Mouse (Mus musculus): ENCODE measurements around the gene Stk32b. TPM values are rescaled to one million over a fixed set of nuclear protein-coding genes. Genes with fewer than 3 reads are reported as not detected.
A peak's percentile ranks its signal among the peaks of the same experiment; 100 is the strongest.

Gene Stk32b
- polyA plus RNA-seq, 1 experiment, result not detected

DNA sequence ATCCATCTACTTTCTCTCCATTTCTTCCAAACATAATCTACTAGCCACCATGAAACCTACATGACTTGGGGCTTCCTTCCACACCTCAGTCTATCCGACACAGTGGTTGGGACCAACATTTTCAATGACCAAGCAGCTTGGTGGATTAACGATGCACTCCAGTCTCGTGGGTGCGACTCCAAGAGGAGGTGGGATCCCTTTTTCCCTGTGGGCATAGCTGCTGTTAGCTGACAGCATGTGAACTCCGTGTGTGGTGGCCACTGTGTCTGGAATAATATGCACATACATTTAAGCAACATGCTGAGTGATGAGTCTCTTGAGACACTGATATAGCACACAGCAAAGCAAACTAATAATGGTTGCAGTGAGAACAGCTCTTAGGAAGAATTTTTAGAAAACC lies 124.6 kb downstream of the Stk32b start:
- Histone ChIP-seq H3K27me3 (ENCODE audit: control insufficient read depth, insufficient read depth, insufficient read length) (no peaks in the 10 kb centered on the region), H3K4me3 (no peak overlapping the region), H3K4me2 (ENCODE audit: low read depth) (no peak overlapping the region), H3K36me3 (ENCODE audit: control insufficient read depth, insufficient read depth) (no peaks in the 10 kb centered on the region), H3ac (ENCODE audit: control insufficient read depth, insufficient read length) (no peak overlapping the region), H3K79me2 (ENCODE audit: control insufficient read depth, insufficient read depth) (no peaks in the 10 kb centered on the region)
- TF ChIP-seq POLR2AphosphoS2 (IDR thresholded peaks at IDR 0.05; ENCODE audit: insufficient read length, low read depth) (no peak), SRF (IDR thresholded peaks at IDR 0.05; ENCODE audit: control insufficient read depth, insufficient read length, low read depth) (no peak), E2F4 (IDR thresholded peaks at IDR 0.05; ENCODE audit: insufficient read depth) (no peak), MYOG (IDR thresholded peaks at IDR 0.05; ENCODE audit: control insufficient read depth in 1 of 3, insufficient read depth in 1 of 3, insufficient read length in 2 of 3, low read depth in 2 of 3) (no peak), REST (IDR thresholded peaks at IDR 0.05; ENCODE audit: insufficient read depth, insufficient read length) (no peak), POLR2A (IDR thresholded peaks at IDR 0.05; ENCODE audit: insufficient read length, low read depth) (no peak), TCF12 (IDR thresholded peaks at IDR 0.05; ENCODE audit: insufficient read depth, poor library complexity, severe bottlenecking) (no peak), MAX (IDR thresholded peaks at IDR 0.05; ENCODE audit: low read depth) (no peak), TCF3 (IDR thresholded peaks at IDR 0.05; ENCODE audit: insufficient read length, low read depth) (no peak), CEBPB (IDR thresholded peaks at IDR 0.05; ENCODE audit: insufficient read depth, poor library complexity, severe bottlenecking) (no peak), USF1 (IDR thresholded peaks at IDR 0.05; ENCODE audit: low read depth) (no peak), MYOD1 (IDR thresholded peaks at IDR 0.05; ENCODE audit: control insufficient read depth in 1 of 3, insufficient read length in 2 of 3, low read depth in 2 of 3) (no peak)

DNA sequence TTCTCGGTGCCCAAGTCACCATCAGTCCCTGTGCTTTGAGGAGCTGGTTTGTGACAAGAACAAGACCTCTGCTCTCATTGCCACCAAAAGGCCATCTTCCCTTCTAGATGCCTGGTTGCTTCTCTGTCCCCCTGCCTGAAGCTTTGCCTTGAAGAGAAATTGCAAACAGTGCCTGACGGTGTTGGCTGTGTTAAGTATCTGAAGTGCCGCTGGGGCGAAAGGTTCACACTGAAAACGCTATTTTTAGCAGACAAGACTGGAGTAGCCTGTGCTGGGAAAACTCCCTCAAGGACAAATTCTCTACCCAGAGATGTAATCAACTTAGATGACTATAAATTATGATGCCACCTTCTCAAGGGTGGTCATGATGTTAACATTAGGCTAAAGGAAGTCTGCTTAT lies 129.1 kb downstream of the Stk32b start:
- no peak overlapping the region for H3K4me3 ChIP-seq
- H3K27me3 ChIP-seq (ENCODE audit: control insufficient read depth, insufficient read depth, insufficient read length), result no peaks in the 10 kb centered on the region
- no peaks in the 10 kb centered on the region for H3K36me3 ChIP-seq (ENCODE audit: control insufficient read depth, insufficient read depth)
- no peak overlapping the region for H3K4me2 ChIP-seq (ENCODE audit: low read depth)
- no peaks in the 10 kb centered on the region for H3K79me2 ChIP-seq (ENCODE audit: control insufficient read depth, insufficient read depth)
- no peak overlapping the region for H3ac ChIP-seq (ENCODE audit: control insufficient read depth, insufficient read length)
- TF ChIP-seq POLR2AphosphoS2 (IDR thresholded peaks at IDR 0.05; ENCODE audit: insufficient read length, low read depth) (no peak), CEBPB (IDR thresholded peaks at IDR 0.05; ENCODE audit: insufficient read depth, poor library complexity, severe bottlenecking) (no peak), E2F4 (IDR thresholded peaks at IDR 0.05; ENCODE audit: insufficient read depth) (no peak), REST (IDR thresholded peaks at IDR 0.05; ENCODE audit: insufficient read depth, insufficient read length) (no peak), SRF (IDR thresholded peaks at IDR 0.05; ENCODE audit: control insufficient read depth, insufficient read length, low read depth) (no peak), MYOG (IDR thresholded peaks at IDR 0.05; ENCODE audit: control insufficient read depth in 1 of 3, insufficient read depth in 1 of 3, insufficient read length in 2 of 3, low read depth in 2 of 3) (no peak), POLR2A (IDR thresholded peaks at IDR 0.05; ENCODE audit: insufficient read length, low read depth) (no peak), MAX (IDR thresholded peaks at IDR 0.05; ENCODE audit: low read depth) (no peak), TCF3 (IDR thresholded peaks at IDR 0.05; ENCODE audit: insufficient read length, low read depth) (no peak), MYOD1 (IDR thresholded peaks at IDR 0.05; ENCODE audit: control insufficient read depth in 1 of 3, insufficient read length in 2 of 3, low read depth in 2 of 3) (no peak), USF1 (IDR thresholded peaks at IDR 0.05; ENCODE audit: low read depth) (no peak)

DNA sequence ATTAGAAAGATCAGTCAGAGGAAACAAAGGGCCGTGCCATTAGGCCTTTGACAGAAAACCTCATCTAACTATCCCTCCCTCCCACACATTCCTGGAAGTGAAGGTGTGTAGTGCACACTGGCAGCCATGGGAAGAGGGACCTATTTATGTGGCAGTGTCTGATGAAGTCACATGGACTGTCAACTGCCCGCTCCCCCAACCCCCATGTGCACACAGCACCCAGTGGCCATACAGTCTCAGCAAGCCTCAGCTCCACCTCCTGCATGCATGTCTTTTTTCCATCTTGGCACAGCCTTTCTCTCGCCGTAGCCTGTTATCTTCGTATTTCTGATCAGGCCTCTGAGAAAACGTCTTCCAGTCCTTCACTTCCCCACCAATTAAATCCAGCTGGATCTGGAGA lies 130.9 kb downstream of the Stk32b start:
- H3K4me2 ChIP-seq (ENCODE audit: low read depth), result no peak overlapping the region
- H3K27me3 ChIP-seq (ENCODE audit: control insufficient read depth, insufficient read depth, insufficient read length), result no peaks in the 10 kb centered on the region
- H3K36me3 ChIP-seq (ENCODE audit: control insufficient read depth, insufficient read depth), result no peaks in the 10 kb centered on the region
- no peak overlapping the region for H3K4me3 ChIP-seq
- H3K79me2 ChIP-seq (ENCODE audit: control insufficient read depth, insufficient read depth), result no peaks in the 10 kb centered on the region
- no peak for TF ChIP-seq TCF3 (IDR thresholded peaks at IDR 0.05; ENCODE audit: insufficient read length, low read depth)
- no peak for TF ChIP-seq POLR2AphosphoS2 (IDR thresholded peaks at IDR 0.05; ENCODE audit: insufficient read length, low read depth)
- no peak for TF ChIP-seq SRF (IDR thresholded peaks at IDR 0.05; ENCODE audit: control insufficient read depth, insufficient read length, low read depth)
- no peak for TF ChIP-seq POLR2A (IDR thresholded peaks at IDR 0.05; ENCODE audit: insufficient read length, low read depth)
- H3ac ChIP-seq (ENCODE audit: control insufficient read depth, insufficient read length), result no peak overlapping the region

DNA sequence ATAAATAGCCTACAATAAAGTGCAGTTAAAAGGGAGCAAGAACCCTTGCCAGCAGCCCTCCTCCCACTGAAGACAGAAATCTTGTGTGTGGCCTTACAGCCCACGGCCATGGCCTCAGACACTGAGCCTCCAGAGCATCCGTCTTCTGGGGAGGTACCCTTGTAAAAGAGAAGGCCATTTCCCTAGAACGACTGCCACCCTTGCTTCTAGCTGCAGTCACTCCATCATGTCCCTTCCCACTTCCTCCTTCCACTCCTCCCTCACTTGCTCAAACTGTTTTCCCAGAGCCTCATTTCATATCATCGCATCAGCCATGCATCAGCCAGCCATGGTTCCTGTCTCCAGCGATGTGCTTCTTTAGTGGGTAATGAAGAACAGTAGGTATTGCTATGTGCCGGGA lies 141.5 kb downstream of the Stk32b start:
- TF ChIP-seq POLR2A (IDR thresholded peaks at IDR 0.05; ENCODE audit: insufficient read length, low read depth), result no peak
- no peak for TF ChIP-seq TCF3 (IDR thresholded peaks at IDR 0.05; ENCODE audit: insufficient read length, low read depth)
- TF ChIP-seq TCF12 (IDR thresholded peaks at IDR 0.05; ENCODE audit: insufficient read depth, poor library complexity, severe bottlenecking), result no peak
- TF ChIP-seq REST (IDR thresholded peaks at IDR 0.05; ENCODE audit: insufficient read depth, insufficient read length), result no peak
- no peak for TF ChIP-seq USF1 (IDR thresholded peaks at IDR 0.05; ENCODE audit: low read depth)
- no peak for TF ChIP-seq POLR2AphosphoS2 (IDR thresholded peaks at IDR 0.05; ENCODE audit: insufficient read length, low read depth)
- Histone ChIP-seq H3K27me3 (ENCODE audit: control insufficient read depth, insufficient read depth, insufficient read length) (peaks cover 9% of the 10 kb centered on the region), H3ac (ENCODE audit: control insufficient read depth, insufficient read length) (no peak overlapping the region), H3K79me2 (ENCODE audit: control insufficient read depth, insufficient read depth) (no peaks in the 10 kb centered on the region), H3K36me3 (ENCODE audit: control insufficient read depth, insufficient read depth) (no peaks in the 10 kb centered on the region), H3K4me2 (ENCODE audit: low read depth) (no peak overlapping the region), H3K4me3 (no peak overlapping the region)

DNA sequence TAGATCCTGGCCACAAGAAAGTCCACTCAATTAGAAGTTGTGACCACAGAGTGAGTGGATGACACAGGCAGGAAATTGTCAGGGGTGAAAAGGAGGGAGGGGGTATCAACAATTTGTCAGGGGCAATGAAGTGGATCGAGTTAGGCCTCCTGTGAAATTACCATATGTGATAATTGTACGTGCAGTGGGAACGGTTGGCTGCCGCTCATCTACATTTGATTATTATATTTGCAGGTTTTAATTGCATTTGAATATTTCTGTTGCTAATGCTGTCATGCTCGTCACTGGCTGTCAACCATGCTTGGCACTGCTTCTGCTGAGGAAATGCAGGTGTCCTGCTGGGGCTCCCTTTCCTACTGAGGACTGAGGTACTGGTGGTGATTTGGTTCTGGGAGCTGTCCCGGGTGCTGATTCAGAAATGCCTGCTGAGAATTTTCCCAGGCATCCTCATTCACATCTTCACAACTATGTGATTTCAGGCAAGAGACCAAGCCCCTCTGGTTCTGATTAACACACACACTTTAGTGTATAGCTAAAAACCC lies 159.6 kb downstream of the Stk32b start:
- no peaks in the 10 kb centered on the region for H3K36me3 ChIP-seq (ENCODE audit: control insufficient read depth, insufficient read depth)

More for the DNA sequence above, 159.6 kb downstream of the Stk32b start:
- H3K4me2 ChIP-seq (ENCODE audit: low read depth), result no peak overlapping the region
- H3ac ChIP-seq (ENCODE audit: control insufficient read depth, insufficient read length), result no peak overlapping the region
- TF ChIP-seq MAX (IDR thresholded peaks at IDR 0.05; ENCODE audit: low read depth), result no peak
- peak; percentile 34 for TF ChIP-seq REST (IDR thresholded peaks at IDR 0.05; ENCODE audit: insufficient read depth, insufficient read length)
- H3K79me2 ChIP-seq (ENCODE audit: control insufficient read depth, insufficient read depth), result no peaks in the 10 kb centered on the region
- H3K4me3 ChIP-seq, result no peak overlapping the region
- no peaks in the 10 kb centered on the region for H3K27me3 ChIP-seq (ENCODE audit: control insufficient read depth, insufficient read depth, insufficient read length)

Measured in myocyte (in vitro differentiated cells).